Mouse (Mus musculus) adrenal gland, postnatal 10 days (tissue): Measurements from ENCODE around the gene Stk11ip. TPM values are rescaled to one million over a fixed set of nuclear protein-coding genes. Genes with fewer than 3 reads are reported as not detected.

ENCODE experiments used
- DNase-seq: peaks from one replicate; pipeline ENCODE4 v3.0.0; 2021; ENCODE audit warnings: mixed read lengths
- total RNA-seq, 2 experiments: library from RNA; stranded (reverse); gene quantifications; 2 replicates each; pipeline ENCODE4 v1.2.3; 2021

Stk11ip gene
- total RNA-seq, 2 experiments from 2014 or later = 17.0 to 21.9 TPM

DNA sequence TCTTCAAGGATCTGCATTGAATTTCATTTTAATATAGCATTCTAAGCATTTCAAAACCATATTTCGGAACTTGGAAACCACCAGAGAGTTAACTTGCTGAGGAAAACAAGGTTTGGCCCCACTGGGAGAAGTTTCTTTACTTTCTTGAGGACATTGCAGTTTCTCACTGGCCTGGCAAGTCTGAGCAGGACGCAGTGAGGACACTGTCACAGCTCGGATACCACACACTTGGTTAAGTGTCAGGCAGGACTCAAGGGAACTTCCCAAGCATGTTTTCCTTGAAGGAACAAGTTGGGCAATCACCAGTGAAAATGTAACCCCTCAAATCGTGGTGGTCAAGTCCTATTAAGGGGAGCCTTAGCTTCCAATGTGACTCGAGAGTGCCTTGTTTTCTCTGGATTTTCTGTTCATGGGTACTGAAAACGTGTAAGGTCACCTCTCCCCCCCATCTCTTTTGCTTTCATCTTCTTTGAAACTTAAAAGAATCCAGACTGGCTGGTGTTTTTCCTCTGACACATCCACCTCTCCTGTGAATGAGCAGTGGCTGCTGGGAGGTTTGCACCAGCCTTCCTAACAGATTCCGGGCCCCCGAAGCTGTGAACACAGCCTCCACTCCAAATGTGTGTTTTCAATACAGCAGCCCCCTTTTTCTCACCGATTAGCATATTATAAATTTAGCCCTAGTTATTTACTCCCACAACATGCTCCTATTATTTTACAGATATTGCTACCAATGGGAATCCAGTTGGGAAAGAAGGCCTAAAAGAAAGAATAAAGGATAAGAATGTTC, 16.9 kb upstream of the Stk11ip start:
- peak; percentile 46 for DNase-seq

DNA sequence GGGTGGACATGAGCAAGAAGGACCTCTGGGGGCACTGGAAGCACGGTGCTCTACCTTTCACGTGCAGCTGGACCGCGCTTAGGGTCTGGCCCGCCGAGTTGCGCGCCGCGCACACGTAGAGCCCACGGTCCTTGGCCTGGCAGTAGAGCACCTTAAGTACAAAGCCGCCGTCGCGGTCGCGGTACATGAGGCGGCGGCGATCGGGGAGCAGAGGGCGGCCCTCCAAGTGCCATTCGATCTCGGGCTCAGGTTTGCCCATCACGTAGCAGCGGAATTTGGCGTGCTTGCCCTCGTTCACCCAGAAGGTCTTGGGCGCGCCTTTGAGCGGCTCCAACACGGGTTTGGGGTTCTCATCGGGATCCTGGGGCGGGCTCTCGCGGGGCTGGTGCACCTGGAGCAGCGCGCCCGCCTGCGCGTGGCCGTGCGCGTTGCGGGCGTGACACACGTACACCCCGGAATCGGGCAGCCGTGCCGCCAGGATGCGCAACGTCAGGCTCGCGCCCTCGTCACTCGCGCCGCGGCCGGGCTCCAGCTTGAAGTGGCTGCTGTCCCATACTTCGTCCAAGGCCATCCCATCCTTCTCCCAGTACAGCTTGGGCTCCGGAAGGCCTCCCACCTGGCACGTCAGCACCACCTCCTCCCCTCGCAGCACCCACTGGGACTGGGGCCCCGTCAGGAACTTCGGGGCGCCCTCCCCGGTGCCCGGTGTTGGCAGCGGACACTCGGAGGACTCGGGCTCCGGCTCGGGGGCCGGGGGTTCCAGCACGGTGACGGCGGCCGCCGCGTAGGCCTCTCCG, 16.0 kb upstream of the Stk11ip start:
- peak; percentile 88 for DNase-seq

DNA sequence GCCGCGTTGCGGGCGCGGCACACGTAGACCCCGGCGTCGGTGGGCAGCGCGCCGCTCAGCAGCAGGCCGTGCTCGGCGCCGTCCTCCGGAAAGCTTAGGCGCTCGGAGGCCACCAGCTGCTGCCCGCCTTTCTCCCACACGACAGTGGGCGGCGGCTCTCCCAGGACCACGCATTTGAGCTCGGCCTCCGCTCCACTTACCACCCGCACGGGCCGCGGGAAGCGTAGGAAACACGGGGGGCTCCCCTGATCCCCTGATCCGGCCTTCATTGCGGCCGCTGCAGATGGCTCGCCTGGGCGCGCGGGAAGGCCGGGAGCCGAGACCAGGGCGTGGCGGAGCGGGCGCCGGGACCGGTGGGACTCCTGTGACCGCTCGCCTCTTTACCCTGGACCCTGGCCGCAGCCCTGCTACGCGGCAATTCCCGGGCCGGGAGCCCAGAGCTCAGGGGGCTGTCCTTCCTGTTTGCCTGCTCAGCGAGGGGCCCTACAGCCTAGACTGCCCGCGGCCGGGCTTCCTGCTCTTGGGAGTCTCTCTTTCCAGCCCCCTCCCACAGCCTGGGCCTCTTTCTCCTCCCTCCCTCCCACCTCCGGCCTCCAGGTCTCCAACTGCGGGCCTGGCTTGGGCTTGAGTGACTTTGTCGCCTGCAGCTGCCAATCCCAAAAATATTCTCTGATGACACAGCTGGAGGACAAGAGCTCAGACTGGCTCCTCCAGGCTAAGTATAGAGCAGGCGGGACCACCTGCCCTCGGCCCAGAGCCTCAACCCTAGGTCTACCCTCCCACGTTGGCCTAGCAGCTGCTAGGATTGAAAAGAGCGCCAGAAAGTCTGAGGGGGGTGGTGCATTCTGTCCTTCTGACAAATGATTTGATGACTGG, 15.1 kb upstream of the Stk11ip start, which contains the start of gene Obsl1:
Obsl1 (minus strand) TSS at position 497 of the 876 bp plus-strand sequence.
- peak; percentile 83 for DNase-seq

DNA sequence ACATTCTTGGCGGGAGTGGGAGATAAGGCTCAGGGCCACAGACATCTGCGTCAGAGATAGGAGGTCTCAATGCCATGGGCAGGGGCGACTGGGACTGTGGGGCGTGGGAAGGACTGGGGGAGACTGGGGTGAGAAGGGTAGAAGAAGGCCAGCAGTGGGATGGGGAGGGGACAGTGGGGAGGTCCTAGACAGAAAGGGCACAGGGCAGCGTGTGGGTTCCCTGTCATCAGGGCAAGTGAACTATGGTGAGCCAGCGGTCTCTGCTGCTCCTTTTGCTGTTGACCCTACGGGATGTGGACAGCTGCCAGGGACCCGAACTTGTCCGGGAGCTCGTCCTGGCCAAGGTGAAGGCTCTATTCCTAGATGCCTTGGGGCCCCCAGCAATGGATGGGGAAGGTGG, 14.3 kb upstream of the Stk11ip start, which contains the start of gene Inha:
Inha (plus strand) TSS at position 72 of the 400 bp plus-strand sequence.
- DNase-seq = peak; percentile 65

DNA sequence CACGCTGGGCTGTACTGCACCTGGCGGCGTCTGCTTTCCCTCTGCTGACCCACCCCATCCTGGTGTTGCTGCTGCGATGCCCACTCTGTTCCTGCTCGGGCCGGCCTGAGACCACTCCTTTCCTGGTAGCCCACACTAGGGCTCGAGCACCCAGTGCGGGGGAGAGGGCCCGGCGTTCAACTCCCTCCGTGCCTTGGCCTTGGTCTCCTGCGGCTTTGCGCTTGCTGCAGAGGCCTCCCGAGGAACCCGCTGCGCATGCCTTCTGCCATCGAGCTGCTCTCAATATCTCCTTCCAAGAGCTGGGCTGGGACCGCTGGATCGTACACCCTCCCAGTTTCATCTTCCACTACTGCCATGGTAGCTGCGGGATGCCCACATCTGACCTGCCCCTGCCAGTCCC, 11.7 kb upstream of the Stk11ip start:
- DNase-seq = no peak

DNA sequence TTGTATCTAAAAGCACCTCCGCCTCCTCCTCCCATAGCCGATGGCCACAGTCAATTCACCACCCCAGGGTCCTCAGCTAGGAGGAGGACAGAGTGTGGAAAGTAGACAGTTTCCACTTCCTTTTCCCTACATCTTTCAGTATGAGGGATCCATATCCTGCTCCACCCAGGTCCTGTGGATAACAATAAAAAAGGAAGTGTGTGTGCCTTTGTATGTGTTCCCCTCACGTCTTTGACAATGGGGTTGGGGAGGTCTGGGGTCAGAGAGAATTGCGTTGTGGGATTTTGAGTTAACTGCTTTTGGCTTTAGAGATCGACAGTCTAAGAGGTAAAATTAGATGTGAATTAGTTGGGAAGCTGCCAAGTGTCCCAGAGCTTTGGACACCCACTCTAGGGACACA, 11.2 kb upstream of the Stk11ip start:
- no peak for DNase-seq

DNA sequence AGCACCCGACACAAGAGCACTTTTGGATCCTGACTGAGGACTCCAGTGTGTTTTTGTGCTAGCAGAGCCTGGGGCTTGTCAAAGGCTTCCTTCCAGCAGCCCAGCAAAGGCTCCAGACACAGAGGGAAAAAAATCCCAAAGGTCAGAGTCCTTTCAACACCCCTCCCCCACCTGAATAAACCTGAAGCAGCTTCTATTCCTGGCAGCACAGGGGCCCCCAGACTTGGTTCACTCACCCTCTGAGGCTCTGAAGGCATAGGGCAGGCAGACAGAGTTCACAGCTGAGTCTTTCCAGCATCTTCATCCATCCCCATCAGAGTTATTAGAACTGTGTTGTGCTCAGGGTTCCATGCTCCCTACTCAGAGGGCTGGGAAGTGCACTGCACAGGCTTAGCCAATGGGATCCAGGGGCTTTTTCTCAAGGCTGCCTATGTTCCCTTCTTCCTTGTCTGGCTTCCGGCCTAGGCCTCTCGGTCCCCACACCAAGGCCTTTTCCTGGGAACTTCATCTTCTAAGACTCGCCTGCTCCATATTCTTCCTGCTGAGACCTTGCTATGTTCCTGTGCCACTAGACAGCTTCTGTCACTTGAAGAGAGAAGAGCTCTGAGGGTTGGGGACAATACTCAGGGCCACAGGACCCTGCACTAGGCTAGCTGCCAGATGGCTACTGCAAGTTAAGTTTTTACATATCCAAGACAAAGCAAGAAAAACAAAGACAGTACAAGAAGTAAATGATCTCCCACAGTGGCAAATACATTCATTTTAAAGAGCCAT, 9.7 kb upstream of the Stk11ip start:
- DNase-seq = peak; percentile 34

DNA sequence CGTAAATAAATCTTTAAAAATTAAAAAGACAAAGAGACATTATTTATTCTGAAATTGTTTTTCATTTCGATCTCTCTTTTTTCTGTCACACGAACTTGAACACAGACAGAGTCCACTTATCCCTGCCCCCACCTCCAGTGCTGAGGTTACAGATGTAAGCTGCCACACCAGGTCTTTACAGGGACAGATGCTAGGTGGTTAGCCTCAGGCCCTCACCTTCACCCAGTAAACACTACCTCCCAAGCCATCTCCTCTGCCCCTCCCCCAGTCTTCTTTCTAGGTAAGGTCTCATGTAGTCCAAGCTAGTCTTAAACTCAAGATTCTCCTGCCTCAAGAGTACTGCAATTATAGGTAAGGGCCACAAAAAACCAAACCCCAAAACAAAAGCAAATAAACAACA, 8.8 kb upstream of the Stk11ip start:
- DNase-seq = no peak

DNA sequence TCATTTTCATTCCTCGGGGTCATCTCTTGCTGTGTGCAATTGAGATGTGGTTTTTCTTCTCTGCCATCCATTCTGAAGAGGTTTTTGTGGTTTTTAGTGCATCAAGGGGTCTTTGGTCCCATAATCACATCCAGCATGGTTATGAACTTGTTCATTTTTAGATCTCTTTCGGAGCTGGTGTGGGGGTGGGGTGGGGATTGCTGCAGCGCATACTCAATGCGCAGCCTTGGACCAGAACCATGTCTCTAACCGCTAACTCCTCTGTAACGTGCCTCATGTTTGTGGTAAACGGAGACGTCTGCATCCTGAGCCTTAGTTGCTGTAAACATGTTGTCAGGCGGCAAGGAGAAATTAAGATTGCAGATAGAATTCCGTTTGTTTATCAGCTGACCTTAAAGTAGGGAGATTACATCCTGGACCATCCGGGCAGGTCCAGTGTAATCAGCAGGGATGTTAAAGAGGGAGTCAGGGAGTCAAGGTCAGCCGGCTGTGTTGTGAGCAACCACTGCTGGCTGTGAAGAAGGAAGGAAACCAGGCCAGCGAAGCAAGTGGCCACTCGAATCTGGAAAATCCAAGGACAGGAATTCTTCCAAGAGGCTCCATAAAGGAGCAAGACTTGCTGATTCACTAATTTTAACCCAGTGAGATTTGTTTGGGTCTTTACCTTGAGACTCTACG, 4.5 kb upstream of the Stk11ip start:
- DNase-seq = peak; percentile 48

DNA sequence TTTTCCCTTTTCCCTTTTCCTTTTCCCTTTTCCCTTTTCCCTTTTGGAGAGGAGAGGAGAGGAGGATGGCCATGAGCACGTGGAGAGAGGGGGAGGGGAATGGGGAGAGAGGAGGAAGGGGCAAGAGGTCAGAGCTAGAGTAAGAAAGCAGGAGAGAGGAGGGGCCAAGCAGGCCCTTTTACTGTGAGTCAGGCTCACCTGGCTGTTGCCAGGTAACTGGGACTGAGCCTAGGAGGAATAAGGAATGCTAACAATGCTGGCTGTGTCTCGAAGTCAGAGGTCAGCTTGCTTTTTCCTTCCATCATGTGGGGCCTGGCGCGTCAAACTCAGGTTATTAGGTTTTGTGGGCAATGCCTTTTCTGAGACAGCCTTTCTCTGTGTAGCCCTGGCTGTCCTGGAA, 3.3 kb upstream of the Stk11ip start:
- no peak for DNase-seq

DNA sequence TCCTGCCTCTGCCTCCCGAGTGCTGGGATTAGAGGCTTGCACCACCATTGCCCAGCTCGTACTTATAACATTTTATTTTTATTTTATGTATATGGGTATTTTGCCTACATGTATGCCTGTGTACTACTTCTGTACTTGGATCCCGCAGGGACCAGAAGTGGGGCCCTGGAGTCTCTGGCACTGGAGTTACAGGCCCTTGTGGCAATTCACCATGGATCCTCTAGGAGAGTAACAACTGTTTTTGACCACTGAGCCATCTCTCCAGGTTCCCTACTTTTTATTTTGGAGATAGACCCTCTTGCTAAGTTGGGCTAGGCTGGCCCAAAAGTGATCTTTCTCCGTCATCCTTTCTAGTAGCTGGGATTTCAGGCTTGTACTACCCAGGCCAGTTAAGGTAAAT, 2.9 kb upstream of the Stk11ip start:
- no peak for DNase-seq

DNA sequence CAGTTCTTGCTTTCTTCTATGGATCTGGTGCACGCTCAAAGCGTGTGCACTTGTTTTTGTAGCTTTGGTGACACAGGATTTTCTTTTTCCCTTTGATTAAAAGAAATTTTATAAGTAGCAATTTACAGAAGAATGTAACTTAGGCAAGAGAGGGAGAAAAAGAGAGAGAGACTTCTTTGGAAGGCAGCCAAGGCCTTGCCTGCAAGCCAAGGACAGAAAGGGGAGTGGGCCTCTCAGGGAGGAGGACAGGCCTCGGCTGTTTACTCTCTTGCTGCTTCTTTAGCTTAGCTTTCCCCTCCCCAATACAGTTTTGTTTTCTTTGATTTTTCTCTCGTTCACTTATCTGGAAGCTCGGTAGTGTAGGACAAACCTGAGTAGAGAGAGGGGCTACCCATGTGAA, 1.8 kb upstream of the Stk11ip start:
- peak; percentile 66 for DNase-seq

DNA sequence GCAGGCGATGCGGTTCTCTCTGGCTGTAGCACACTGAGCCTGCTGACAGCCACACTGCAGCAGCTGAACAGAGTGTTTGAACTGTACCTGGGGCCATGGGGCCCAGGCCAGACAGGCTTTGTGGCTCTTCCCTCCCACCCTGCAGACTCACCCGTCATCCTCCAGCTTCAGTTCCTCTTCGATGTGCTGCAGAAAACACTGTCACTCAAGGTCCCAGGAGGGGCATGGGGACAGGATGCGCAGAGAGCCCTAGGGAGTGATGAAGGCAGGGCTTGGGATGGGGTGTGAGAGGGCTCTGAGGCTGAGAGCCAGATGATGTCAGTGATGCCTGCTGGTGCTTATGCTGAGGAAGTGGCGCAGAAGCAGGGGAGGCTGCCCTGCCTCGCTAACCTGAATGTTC, 3.4 kb downstream of the Stk11ip start:
- DNase-seq = no peak

DNA sequence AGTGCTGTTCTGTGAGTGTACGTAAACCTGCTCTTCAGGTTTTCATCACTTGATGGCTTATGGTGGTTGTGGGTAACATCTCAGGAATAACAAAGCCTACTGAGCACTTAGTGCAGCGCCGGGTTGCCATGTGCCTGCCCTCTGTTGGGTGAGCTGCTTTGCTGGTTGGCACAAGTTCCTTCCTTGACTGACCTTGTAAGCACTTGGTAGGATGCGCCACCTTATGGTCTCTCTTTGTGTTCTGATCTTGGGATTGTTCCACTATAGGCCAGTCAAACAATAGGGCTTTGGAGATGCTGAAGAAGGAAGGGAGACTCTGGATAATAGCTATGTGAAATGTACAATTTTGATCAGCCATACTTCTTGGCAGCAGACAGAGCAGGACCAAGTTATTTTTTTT, 9.2 kb downstream of the Stk11ip start:
- DNase-seq = no peak

DNA sequence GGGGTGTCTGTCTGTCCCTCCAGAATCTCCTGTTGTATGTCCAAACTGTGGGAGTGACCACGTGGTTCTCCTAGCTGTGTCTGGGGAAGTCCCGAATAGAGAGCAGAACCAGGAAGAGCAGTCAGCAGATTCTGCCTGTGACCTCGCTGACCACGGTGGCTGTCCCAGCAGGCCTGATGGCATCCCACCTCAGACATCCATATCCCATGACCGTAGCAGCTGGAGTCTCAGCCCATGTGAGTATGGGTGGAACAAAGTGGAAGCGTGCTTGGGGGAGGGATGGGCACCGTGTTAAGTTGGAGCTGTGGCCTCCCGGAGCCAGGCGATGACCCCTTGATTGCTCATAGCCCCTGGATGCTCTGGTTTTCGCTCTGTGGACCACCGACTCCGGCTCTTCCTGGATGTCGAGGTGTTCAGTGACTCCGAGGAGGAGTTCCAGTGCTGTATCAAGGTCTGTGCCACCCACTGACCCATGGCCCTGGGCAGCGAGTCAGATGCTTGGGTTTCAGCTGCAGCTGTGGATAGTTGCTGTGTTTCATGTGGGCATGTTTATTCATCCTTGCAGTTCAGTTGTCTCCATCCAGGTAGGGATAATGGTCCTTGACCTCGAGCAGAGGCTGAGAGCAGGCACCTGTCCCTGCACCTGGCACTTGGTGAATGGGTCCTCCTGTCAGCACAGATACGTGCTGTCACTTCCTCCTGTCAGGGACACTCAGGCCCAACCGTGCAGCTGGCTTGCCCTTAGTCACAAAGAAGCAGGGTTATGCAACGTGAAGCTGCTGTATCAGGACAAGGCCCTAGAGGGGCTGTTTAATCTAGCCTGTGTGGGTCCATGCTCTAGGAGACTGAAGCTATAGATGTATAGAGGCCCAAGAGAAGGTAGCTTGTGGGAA, 11.2 kb downstream of the Stk11ip start:
- DNase-seq = no peak

DNA sequence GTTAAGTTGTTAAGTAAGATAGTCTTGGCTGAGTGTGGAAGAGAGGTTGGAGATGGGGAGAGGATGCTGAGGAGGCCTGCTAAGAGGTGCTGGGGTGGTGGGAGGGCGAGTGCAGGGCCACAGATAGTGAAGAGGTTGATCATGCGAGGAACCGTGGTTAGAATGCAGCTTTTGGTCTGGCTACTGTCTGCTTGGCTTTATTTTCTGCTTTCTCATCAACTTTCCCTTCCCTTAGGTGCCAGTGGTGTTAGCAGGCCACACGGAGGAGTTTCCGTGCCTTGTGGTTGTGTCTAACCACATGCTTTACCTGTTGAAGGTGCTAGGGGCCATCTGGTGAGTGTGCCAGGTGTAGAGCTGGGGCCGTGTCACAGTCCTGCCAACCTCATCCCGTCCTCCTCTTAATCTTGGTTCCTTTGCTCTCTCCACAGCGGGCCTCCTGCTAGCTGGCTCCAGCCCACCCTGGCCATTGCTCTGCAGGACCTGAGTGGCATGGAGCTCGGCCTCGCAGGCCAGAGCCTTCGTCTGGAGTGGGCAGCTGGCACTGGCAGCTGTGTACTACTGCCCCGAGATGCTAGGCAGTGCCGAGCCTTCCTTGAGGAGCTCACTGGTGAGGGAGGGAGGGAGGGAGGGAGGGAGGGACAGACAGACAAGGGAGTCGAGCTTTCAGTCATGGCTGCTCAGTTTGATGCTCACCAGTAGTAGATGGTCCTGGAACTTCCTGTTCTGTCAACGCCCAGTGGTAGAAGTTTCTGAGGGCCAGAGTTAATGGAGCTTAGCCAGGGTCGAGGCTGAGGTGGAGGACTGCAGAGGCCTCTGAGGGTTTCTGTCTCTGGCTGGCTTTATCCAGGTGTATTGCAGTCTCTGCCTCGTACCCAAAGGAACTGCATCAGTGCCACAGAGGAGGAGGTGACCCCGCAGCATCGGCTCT, 12.3 kb downstream of the Stk11ip start:
- DNase-seq = no peak

DNA sequence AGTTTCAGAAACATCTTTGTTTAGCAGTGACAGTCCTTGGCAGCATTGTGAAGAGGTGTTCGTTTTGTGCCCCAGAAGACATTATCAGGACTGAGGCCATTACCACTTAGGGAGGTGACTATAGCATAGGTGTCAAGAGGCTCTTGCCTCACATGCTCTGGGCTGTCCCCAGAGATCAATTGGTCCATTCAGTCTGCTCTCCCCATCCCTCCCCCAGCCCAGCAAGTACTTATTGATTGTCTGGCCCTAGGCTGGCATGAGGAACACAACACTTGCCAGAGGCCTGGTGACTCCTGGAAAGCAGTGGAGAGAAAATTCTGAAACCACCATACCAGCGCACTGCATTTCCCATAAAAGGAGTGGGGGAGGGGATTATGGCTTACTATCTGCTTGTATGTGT, 16.3 kb downstream of the Stk11ip start:
- no peak for DNase-seq

DNA sequence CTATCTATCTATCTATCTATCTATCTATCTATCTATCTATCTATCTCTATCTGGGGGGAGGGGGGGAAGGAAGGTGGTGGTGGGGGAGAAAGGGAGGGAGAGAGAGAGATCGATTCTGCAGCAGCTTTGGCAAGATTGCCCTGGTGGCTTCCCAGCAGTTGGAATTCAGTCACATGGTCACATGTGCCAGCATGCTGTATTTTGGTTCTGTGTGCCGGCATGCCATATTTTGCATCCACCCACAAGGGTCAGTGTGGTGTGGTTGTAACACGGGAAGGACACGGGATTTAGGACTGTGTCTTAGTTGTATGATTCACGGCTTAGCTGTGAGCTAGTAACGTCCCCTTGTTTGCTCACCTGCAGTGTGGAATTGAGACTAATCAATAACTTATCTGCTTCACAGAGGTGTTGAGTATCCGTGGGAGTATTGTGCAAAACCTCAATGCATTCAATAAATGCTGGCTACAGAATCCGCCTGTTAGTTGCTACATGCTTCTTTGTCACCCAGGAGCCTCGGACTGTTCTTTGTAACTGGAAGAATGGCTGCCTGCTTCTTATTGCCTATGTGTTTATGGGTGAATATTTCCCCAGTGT, 17.4 kb downstream of the Stk11ip start:
- no peak for DNase-seq
